Mouse (Mus musculus) liver, postnatal 0 days (tissue): ENCODE measurements around the gene Setdb1. TPM values are rescaled to one million over a fixed set of nuclear protein-coding genes. Genes with fewer than 3 reads are reported as not detected.

Source experiments
- ATAC-seq: fragments of 200-750 bp; cut with Nextera tagmentation; 2 replicates; pipeline ENCODE4 v1.8.0; 2017; ENCODE audit warnings: mild to moderate bottlenecking, moderate library complexity
- DNase-seq: peaks from one replicate; pipeline ENCODE4 v3.0.0-alpha.2; 2016
- H3K27ac ChIP-seq: fragments of 300-500 bp; sonication (generic); 2 replicates; pipeline ENCODE4 v1.5.1; 2014; ENCODE audit warnings: antibody characterized with exemption, moderate library complexity, mild to moderate bottlenecking, low read depth
- H3K27me3 ChIP-seq: fragments of 300-500 bp; sonication (generic); 2 replicates; pipeline ENCODE4 v1.6.1; 2014; ENCODE audit warnings: low read length, control low read depth, mixed read lengths; ENCODE audit not compliant: insufficient read depth
- H3K36me3 ChIP-seq: fragments of 300-500 bp; sonication (generic); replicated peaks from 2 replicates; pipeline ENCODE4 v1.6.1; 2014; ENCODE audit warnings: mild to moderate bottlenecking, control low read depth, low read length, moderate library complexity, mixed read lengths; ENCODE audit not compliant: insufficient read depth
- H3K4me1 ChIP-seq: fragments of 300-500 bp; sonication (generic); 2 replicates; pipeline ENCODE4 v1.6.1; 2014; ENCODE audit warnings: antibody characterized with exemption, mild to moderate bottlenecking, control low read depth; ENCODE audit not compliant: insufficient read depth
- H3K4me2 ChIP-seq: fragments of 300-500 bp; sonication (generic); 2 replicates; pipeline ENCODE4 v1.6.1; 2014; ENCODE audit warnings: low read depth, mild to moderate bottlenecking, low read length, moderate library complexity, mixed read lengths
- H3K4me3 ChIP-seq: fragments of 300-500 bp; sonication (generic); 2 replicates; pipeline ENCODE4 v1.5.1; 2014; ENCODE audit warnings: low read depth, low read length
- H3K9ac ChIP-seq: fragments of 300-500 bp; sonication (generic); replicated peaks from 2 replicates; pipeline ENCODE4 v1.6.1; 2014; ENCODE audit warnings: mild to moderate bottlenecking, moderate library complexity
- H3K9me3 ChIP-seq: fragments of 300-500 bp; sonication (generic); 2 replicates; pipeline ENCODE4 v1.6.1; 2016; ENCODE audit warnings: mild to moderate bottlenecking, control low read depth, low read length, mixed read lengths
- CTCF ChIP-seq: sonication (generic); IDR thresholded peaks from 2 replicates; pipeline ENCODE4 v1.5.1; 2016; ENCODE audit warnings: antibody characterized with exemption, low read depth
- EP300 ChIP-seq: IDR thresholded peaks from 2 replicates; pipeline ENCODE4 v1.6.1; 2016; ENCODE audit warnings: antibody characterized with exemption, low read depth, mild to moderate bottlenecking
- WGBS: fragments of 180-500 bp; shearing (Covaris S2); extraction: QIAGEN DNeasy Blood & Tissue Kit; methylation state at CpG from one replicate; pipeline ENCODE4 v1.1.7; 2014; ENCODE audit not compliant: insufficient replicate concordance; 5-methylcytosine and 5-hydroxymethylcytosine counted together
- polyA plus RNA-seq: library from polyadenylated mRNA; unstranded; fragments of >200 nt; fragmentation: Nextera tagmentation; extraction: Ambion mirVana; gene quantifications from 2 replicates; pipeline ENCODE4 v1.2.1, GENCODE M21; 2015

Gene Setdb1
- polyA plus RNA-seq, 1 experiment from 2014 or later: 6.6 TPM

GRCm38 (mm10) chr3:95319701-95320625 is 37.0 kb downstream of the Setdb1 start:
- peaks cover 40% of the 10 kb centered on the region for H3K4me1 ChIP-seq
- H3K9me3 ChIP-seq: no peaks in the 10 kb centered on the region
- no peak for ATAC-seq
- peak overlapping the region; percentile 58; the same call in 1 of the 2 replicates for H3K4me2 ChIP-seq
- TF ChIP-seq CTCF: no peak
- no peak for TF ChIP-seq EP300
- H3K27ac ChIP-seq: peak overlapping the region; percentile 72
- H3K4me3 ChIP-seq: no peak overlapping the region
- no peak for DNase-seq
- no peaks in the 10 kb centered on the region for H3K27me3 ChIP-seq
- 72% methylated on average over 12 of the region's 12 CpGs for WGBS
- H3K36me3 ChIP-seq: peaks cover 50% of the 10 kb centered on the region
- no peak overlapping the region for H3K9ac ChIP-seq

- Histone ChIP-seq H3K4me2 (peak overlapping the region; percentile 58), H3K27ac (peak overlapping the region; percentile 72), H3K36me3 (peaks cover 41% of the 10 kb centered on the region), H3K4me3 (peak overlapping the region; percentile 13), H3K4me1 (peaks cover 47% of the 10 kb centered on the region), H3K27me3 (no peaks in the 10 kb centered on the region), H3K9me3 (no peaks in the 10 kb centered on the region), H3K9ac (peak overlapping the region; percentile 40)
- 43% methylated on average over 2 of the region's 2 CpGs for whole genome bisulfite sequencing
- ATAC-seq (no peak), DNase-seq (no peak)
- TF ChIP-seq CTCF (no peak), EP300 (no peak)
These were observed 37.9 kb downstream of the Setdb1 start for GRCm38 (mm10) chr3:95319110-95319509.

- H3K9ac ChIP-seq: peak overlapping the region; percentile 40
- peaks cover 36% of the 10 kb centered on the region for H3K36me3 ChIP-seq
- H3K27ac ChIP-seq: peak overlapping the region; percentile 72
- peak overlapping the region; percentile 13 for H3K4me3 ChIP-seq
- WGBS: 54% methylated on average over 6 of the region's 6 CpGs
- H3K4me1 ChIP-seq: peaks cover 46% of the 10 kb centered on the region
- TF ChIP-seq CTCF (no peak), EP300 (peak; percentile 53; the same call in 1 of the 2 replicates)
- peak overlapping the region; percentile 58 for H3K4me2 ChIP-seq
- H3K9me3 ChIP-seq: no peaks in the 10 kb centered on the region
- no peaks in the 10 kb centered on the region for H3K27me3 ChIP-seq
- DNase-seq (peak; percentile 80), ATAC-seq (peak; percentile 71)
These were observed 38.5 kb downstream of the Setdb1 start for GRCm38 (mm10) chr3:95318548-95318947.

- peak overlapping the region; percentile 72 for H3K27ac ChIP-seq
- H3K4me3 ChIP-seq: 0 out of 2 replicates have a peak overlapping the region, but pooled peaks have one; percentile 11
- peak; percentile 72 for DNase-seq
These were observed 39.5 kb downstream of the Setdb1 start for GRCm38 (mm10) chr3:95317414-95318080.

GRCm38 (mm10) chr3:95315844-95316550 is 41.0 kb downstream of the Setdb1 start:
- H3K9me3 ChIP-seq: no peaks in the 10 kb centered on the region
- H3K4me3 ChIP-seq: peak overlapping the region; percentile 78
- peak overlapping the region; percentile 94 for H3K9ac ChIP-seq
- 3% methylated on average over 9 of the region's 9 CpGs for WGBS
- H3K27me3 ChIP-seq: no peaks in the 10 kb centered on the region
- H3K27ac ChIP-seq: peak overlapping the region; percentile 96
- H3K4me1 ChIP-seq: peaks cover 56% of the 10 kb centered on the region
- DNase-seq (no peak), ATAC-seq (no peak)
- H3K36me3 ChIP-seq: peaks cover 10% of the 10 kb centered on the region
- peak overlapping the region; percentile 87 for H3K4me2 ChIP-seq
- TF ChIP-seq EP300 (no peak), CTCF (no peak)

More at GRCm38 (mm10) chr3:95317414-95318080, 39.5 kb downstream of the Setdb1 start:
- H3K4me2 ChIP-seq: peak overlapping the region; percentile 58
- peaks cover 26% of the 10 kb centered on the region for H3K36me3 ChIP-seq
- TF ChIP-seq CTCF (peak; percentile 85), EP300 (no peak)
- H3K9me3 ChIP-seq: no peaks in the 10 kb centered on the region
- peak overlapping the region; percentile 49 for H3K9ac ChIP-seq
- peaks cover 48% of the 10 kb centered on the region for H3K4me1 ChIP-seq
- ATAC-seq: no peak
- WGBS: 30% methylated on average over 12 of the region's 12 CpGs
- H3K27me3 ChIP-seq: no peaks in the 10 kb centered on the region
